Mouse (Mus musculus) G1E (cell line): Measurements from ENCODE around the gene Top2a.

ENCODE experiments used
- CTCF ChIP-seq: IDR thresholded peaks from 2 replicates; pipeline ENCODE4 v1.5.1; 2012; ENCODE audit warnings: low read depth, low read length, inconsistent platforms, mixed read lengths
- GATA1 ChIP-seq: IDR thresholded peaks from 2 replicates; pipeline ENCODE4 v1.6.1; 2012; ENCODE audit warnings: borderline replicate concordance, low read length, inconsistent platforms, mixed read lengths

DNA sequence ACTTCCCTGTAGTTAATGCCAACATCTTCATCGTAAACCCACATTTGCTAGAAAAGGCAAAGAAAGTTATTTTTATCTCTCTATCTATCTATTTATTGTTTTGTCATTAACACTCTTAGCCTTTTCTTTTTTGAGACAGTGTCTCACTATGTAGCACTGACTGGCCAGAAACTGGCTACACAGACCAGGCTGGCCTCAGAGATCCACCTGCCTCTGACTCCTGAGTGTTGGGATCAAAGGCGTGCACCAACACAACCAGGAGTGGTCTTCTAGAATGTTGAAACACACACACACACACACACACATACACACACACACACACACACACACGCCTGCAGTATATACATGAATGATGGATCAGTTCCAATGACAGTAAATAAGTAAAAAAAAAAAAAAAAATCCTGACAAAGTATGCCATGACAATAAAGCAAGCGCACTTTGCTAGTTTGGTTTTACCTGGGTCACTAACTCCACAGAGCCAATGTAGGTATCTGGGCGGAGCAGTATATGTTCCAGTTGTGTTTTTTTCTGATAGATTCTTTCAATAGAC is 1.5 kb downstream of the Top2a start:
- TF ChIP-seq CTCF: no peak
- no peak for TF ChIP-seq GATA1
